Mouse (Mus musculus) erythroid progenitor cell, adult 5-6 weeks (primary cell): ENCODE results near the gene Gpr18. TPM values are rescaled to one million over a fixed set of nuclear protein-coding genes. Genes with fewer than 3 reads are reported as not detected.
"Not testable (repeated sequence)": the region's sequence is repeated elsewhere in the genome, so short reads cannot be mapped to it uniquely, and the experiment has no call there.

ENCODE experiments used
- ATAC-seq: replicated peaks from 2 replicates; pipeline ENCODE4 v1.8.0; 2016; ENCODE audit warnings: moderate number of reproducible peaks, mild to moderate bottlenecking, moderate TSS enrichment, inconsistent platforms; ENCODE audit not compliant: poor library complexity, low FRiP score, severe bottlenecking
- total RNA-seq, 2 experiments: library from RNA; stranded (forward) in 1 of 2; stranded (reverse) in 1 of 2; fragments of 150-400 nt in 1 of 2; fragments of 186-747, 209-891 nt in 1 of 2; gene quantifications; 2 replicates each; pipeline versions ENCODE4 v1.2.3 to v1.2.4; 2015 to 2017; ENCODE audit warnings: low replicate concordance in 2 of 2

Gpr18 gene
- total RNA-seq, 2 experiments from 2014 or later, result 2.9 TPM; not detected in 1

GRCm38 (mm10) chr14:121897773-121898172 lies 17.8 kb downstream of the Gpr18 start:
- ATAC-seq, result no peak

DNA sequence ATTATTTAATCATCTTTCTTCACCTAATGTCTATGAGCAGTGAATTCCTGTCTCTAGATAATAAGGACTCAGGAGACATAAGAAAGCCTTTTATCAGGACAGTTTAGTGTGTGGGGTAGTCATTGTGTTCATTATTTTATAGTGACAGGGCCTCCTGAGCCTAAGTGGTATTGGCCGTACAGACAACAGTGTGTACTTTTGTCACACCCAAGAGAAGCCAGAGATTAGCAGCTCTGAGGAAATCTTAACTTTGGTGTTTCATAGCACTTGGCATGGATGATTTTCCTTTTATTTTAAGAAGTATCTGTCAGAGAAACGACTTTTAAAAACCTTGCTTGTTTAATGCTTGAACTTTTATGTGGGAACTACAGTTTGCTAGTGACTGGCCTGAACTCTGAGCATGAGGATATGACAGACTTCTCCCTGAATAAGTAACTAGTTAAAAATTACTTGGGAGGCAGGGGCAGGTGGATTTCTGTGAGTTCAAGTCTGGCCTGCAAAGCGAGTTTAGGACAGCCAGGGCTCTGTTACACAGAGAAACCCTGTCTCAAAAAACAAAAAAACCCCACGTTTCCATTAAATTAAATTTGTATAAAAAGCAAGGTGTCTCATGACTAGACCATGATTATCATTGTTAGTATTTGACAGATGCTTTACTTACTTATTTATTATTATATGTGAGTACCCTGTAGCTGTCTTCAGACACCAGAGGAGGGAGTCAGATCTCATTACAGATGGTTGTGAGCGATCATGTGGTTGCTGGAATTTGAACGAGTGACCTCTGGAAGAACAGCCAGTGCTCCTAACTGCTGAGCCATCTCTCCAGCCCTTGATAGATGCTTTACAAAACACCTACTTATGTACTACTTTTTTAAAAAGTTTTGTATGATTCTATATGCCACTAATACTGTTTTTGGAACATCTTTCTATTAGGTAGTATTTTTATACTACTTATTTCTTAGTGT lies 19.2 kb downstream of the Gpr18 start:
- no peak for ATAC-seq

DNA sequence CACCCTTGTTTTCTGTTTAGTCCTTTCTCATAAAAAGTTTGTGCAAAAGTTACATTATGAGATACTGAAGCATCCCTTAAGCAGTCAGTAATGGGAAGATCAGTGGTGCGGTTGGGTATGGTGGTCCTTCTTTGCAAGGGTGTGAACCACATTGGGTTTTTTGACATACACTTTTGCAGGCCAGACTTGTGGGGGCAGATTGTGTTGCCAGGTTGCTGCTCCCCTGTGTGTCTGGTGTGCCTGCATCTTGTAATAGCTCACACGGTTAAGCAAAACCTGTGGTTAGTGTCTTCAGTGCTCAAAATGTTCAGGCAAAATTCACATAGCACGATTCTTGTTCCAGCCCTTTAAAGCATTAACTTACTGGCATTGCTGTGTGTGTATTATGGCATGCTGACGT lies 20.3 kb downstream of the Gpr18 start:
- no peak for ATAC-seq

GRCm38 (mm10) chr14:121894511-121895135 lies 21.0 kb downstream of the Gpr18 start:
- no peak for ATAC-seq

GRCm38 (mm10) chr14:121893747-121894146 lies 21.8 kb downstream of the Gpr18 start:
- no peak for ATAC-seq

- ATAC-seq, result no peak
Measured at GRCm38 (mm10) chr14:121884150-121884797, 31.3 kb downstream of the Gpr18 start.

GRCm38 (mm10) chr14:121881211-121881610 lies 34.4 kb downstream of the Gpr18 start:
- ATAC-seq, result no peak

DNA sequence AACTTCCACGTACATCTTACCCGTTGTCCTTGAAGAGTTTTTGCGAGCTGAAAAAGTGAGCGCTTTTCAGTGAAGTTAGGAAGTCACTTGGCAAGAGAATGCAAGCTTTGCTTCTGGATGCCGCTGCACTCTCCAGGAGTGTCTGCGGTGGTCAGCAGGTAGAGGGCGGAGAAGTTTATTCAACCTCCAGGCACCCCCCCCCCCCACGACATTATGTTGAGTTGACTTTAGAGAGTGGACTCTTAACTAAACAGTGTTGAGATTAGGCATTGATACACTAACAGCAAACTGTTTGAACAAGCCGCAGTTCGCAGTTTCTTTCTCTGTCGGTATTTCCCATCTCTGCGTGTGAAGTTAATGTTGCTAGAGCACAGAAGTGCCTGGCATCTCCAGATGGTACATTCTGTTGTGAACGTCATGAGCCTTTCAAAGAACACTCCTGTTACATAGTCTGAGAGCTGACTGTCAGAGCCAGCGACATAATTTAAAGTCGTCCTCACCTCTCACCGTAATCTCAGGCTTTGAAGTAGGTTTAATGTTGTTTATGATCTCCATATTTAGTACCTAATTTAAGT lies 36.2 kb downstream of the Gpr18 start:
- no peak for ATAC-seq

DNA sequence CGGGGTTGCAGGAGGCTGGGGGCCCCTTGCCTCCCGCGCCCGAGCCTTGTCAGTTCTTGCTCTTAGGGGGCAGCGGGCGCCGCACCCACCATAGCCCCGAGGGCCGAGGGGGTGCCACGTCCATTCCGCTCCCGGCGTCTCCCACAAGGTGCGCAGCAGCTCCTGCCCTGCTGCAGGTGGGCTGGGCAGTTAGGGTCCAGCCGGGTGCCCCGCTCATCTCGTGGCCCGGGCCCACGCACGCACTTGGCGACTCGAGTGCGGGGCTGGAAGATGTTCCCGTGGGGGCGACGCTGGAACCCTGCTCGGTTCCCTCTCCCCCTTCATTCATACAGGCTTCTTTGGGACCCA lies 36.7 kb downstream of the Gpr18 start:
- peak; percentile 23; the same call in 1 of the 2 replicates for ATAC-seq

DNA sequence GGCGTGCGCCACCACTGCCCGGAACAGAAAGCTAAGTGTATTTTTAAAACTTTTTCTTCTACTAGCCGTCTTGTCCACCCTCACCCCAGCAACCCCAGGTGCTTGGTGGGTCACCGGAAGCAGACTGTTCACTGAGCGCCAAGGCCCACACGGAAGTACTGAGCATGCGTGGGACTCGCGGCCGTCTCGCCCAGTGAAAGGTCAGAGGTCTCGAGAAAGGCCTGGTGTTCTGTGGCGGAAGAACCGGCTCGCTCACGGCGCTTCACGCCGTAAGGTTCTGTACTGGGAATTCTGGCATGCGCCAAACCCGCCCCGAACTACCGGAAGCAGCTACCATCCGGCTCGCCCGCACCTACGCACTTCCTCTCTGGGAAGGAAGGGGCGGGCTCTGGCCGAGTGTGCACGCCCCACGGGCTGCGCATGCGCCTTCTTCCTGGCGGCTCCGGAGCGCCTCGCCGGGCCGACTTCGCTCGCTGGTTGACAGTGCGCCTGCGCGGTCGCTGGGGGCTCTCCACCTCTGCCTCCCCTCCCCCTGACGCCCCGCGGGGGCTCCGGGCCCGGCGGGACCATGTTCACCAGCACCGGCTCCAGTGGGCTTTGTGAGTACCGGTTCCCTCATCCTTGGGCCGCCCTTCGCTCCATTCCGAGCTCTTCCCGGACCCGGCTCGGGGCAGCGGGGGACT lies 37.3 kb downstream of the Gpr18 start, which contains the start of gene Ubac2:
Gene Ubac2 (plus strand): TSS at position 445 of the 683 bp plus-strand sequence.
- ATAC-seq, result peak; percentile 99

- ATAC-seq, result no peak
Measured at GRCm38 (mm10) chr14:121877640-121878039, 37.9 kb downstream of the Gpr18 start.

- ATAC-seq, result no peak
Measured at GRCm38 (mm10) chr14:121876860-121877259, 38.7 kb downstream of the Gpr18 start.

DNA sequence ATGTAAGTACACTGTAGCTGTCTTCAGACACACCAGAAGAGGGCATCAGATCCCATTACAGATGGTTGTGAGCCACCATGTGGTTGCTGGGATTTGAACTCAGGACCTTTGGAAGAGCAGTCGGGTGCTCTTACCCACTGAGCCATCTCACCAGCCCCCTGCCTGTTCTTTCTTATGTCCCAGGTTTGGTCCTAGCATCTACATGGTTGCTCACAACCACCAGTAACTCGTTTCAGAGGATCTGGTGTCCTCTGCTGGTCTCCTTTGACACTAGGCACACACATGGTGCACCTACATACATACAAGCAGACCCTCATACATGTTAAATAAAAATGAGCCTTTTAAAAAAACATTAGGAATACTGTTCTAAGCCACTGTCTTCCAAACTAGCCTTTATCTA lies 39.4 kb downstream of the Gpr18 start:
- ATAC-seq, result not testable (repeated sequence)

DNA sequence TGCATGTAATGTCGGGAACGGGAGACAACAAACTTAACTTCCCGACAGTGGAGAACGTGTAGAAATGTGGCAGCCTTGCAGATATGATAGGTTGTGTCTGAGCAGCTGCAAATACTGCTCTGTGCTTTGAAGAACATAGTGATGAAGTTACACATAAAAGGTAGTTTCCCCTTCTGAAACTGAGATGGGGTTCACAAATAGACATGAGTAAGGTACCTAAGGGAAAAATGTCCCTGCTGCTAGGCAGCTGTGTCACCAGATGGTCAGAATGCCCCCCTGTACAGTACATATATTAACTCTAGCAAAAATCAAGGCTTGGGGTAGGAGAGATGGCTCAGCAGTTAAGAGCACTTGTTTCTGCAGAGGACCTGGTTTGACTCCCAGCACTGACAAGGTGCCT lies 41.9 kb downstream of the Gpr18 start:
- ATAC-seq, result no peak

GRCm38 (mm10) chr14:121873172-121873571 lies 42.4 kb downstream of the Gpr18 start:
- no peak for ATAC-seq

DNA sequence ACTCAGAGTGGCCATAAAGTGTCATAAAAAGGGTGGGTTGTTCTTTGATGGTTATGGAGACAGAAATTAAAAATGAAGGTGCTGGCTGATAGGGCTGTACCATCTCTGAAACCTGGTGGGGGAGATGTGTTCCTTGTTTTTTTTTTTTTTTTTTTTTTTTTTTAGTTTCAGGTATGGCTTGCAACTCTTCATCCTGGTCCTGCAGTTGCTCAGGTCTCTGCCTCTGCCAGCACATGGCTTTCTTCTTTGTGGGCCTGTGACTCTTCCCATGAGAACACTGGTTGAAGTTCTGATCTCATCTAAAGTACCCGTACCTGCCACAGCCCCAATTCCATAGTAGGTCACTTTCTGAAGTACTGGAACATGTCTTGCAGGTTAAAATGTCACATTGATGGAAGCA lies 42.8 kb downstream of the Gpr18 start:
- no peak for ATAC-seq

- ATAC-seq, result no peak
Measured at GRCm38 (mm10) chr14:121869111-121869510, 46.5 kb downstream of the Gpr18 start.

DNA sequence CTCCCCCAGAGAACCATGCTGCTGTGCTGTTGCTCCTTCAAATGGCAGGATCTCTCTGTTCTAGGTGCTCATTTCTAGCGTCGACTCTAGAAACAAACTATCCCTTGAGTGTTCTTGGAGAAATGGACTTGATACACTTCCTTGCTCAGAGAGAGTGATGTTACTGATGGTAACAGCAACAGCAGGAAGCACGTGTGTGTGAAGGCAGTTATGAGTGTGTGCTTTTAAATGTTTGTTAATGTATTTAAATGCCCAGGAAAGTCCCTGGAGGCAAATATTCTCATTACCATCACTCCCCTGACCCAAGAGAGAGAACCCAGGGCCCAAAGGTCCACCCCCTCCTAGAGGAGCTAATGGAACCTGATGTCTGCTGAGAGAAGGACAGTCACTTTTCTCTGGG lies 49.0 kb downstream of the Gpr18 start:
- no peak for ATAC-seq

DNA sequence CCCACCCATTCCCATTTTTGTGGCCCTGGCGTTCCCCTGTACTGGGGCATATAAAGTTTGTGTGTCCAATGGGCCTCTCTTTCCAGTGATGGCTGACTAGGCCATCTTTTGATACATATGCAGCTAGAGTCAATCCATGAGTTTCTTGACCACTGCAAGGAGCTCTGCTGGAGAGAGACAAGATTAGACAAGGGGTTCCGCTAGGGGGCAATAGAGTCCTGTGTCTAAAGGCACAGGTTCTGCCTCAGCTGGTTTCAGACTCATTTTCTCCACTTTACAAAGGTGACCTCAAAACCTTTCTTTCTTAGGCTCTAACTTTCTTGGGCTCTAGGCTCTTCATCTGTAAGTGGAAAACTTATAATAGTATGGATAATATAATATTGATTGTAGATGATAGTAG lies 50.4 kb downstream of the Gpr18 start:
- ATAC-seq, result not testable (repeated sequence)
